Mouse (Mus musculus) bone marrow macrophage, adult 2 months (primary cell): ENCODE data around the gene Luc7l3. TPM values are rescaled to one million over a fixed set of nuclear protein-coding genes. Genes with fewer than 3 reads are reported as not detected.

Source experiments
- H3K27ac ChIP-seq: 2 replicates; pipeline ENCODE4 v1.5.1; 2012; ENCODE audit warnings: low read depth, low read length; ENCODE audit not compliant: insufficient read depth
- H3K4me1 ChIP-seq: 2 replicates; pipeline ENCODE4 v1.6.1; 2012; ENCODE audit warnings: low read length; ENCODE audit not compliant: control insufficient read depth, insufficient read depth
- H3K4me3 ChIP-seq: 2 replicates; pipeline ENCODE4 v1.5.1; 2012; ENCODE audit warnings: mild to moderate bottlenecking, low read length, moderate library complexity; ENCODE audit not compliant: insufficient read depth
- CTCF ChIP-seq: IDR thresholded peaks from 2 replicates; pipeline ENCODE4 v1.5.1; 2012; ENCODE audit warnings: low read depth, mild to moderate bottlenecking, low read length, moderate library complexity
- POLR2A ChIP-seq: IDR thresholded peaks from 2 replicates; pipeline ENCODE4 v1.6.1; 2012; ENCODE audit warnings: mild to moderate bottlenecking, low read depth, low read length, borderline replicate concordance
- polyA plus RNA-seq: library from polyadenylated mRNA; stranded (reverse); fragments of >200 nt; gene quantifications from 2 replicates; pipeline ENCODE4 v1.2.4, GENCODE M21; 2012; ENCODE audit not compliant: missing spikeins, insufficient read depth, insufficient read length

Luc7l3 gene
- polyA plus RNA-seq, 1 experiment = 146 TPM

DNA sequence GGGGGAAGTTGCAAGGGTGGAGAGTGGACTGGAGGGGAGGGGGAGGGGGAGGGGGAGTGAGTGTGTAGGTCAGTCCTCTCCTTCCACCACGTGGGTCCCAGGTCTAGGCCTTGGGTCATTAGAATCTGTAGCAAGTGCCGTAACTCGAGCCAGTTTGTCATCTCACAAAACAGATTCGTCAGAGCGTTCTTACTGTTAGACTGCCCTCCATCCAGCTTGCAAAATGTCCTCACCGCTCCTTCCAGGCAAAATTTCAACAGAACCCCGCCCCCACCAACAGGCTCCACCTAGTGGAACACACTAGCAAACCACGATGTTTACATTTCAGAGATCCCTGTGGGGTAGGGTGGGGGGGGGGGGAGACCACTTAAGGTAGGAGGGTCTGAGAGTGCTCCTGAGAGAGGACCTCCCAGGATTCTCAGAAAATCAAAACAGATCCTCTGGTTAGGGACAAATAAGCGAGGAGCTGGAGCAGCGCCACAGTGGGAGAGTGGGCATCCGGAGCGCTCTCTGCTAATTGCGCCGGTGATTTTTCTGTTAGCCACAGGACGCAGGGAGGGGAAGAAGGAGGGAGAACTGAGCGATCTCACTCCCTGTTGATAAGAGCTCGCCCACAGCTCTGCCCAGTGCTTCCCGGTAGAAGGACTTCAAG, 56.5 kb downstream of the Luc7l3 start:
- no peak for TF ChIP-seq POLR2A
- TF ChIP-seq CTCF = peak; percentile 54
- H3K4me1 ChIP-seq = peaks cover 10% of the 10 kb centered on the region
- no peak overlapping the region for H3K27ac ChIP-seq
- H3K4me3 ChIP-seq = peak overlapping the region; percentile 33

DNA sequence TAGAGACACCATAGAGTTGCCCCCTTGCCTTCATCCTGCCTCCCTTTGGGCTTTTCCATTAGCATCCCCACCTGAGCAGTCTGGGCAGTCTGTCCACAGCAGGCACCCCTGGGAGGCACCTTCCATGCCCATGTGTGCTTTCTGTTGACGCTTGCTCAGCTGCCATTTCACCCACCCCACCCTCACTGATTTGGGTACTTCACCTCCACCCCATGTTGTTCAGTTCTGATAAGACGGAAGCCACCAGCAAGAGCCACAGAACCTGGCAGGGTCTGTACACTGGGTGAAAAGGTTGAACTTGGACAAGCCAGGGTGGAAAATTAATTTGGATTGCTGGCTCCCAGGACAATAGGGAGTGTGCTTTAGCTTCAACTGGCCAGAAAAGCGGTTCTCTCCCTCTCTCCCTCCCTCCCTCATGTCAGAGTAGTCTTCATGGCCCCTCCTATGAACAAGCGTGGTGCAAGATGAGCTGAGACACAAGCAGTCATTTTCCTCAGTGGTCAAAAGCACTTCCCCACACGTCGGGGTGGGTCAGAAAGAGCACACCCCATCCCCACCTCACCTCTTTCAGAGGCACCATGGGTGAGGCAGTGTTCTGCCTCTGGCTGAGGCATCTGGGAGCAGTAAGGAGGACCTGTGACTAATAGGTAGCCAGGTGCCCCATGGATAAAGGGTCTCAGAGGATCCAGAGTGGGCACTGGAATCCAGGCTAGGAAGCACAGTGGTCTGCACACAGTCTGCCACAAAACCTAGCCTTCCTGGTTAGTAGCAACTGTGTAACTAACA, 60.0 kb downstream of the Luc7l3 start:
- TF ChIP-seq CTCF (no peak), POLR2A (no peak)
- Histone ChIP-seq H3K27ac (no peak overlapping the region), H3K4me1 (peaks cover 19% of the 10 kb centered on the region), H3K4me3 (no peak overlapping the region)

GRCm38 (mm10) chr11:94259814-94260213, 62.0 kb downstream of the Luc7l3 start:
- Histone ChIP-seq H3K4me1 (peaks cover 18% of the 10 kb centered on the region), H3K4me3 (no peak overlapping the region), H3K27ac (peak overlapping the region; percentile 59)
- TF ChIP-seq CTCF (no peak), POLR2A (no peak)

GRCm38 (mm10) chr11:94257987-94258386, 63.8 kb downstream of the Luc7l3 start:
- no peak overlapping the region for H3K4me3 ChIP-seq
- H3K27ac ChIP-seq = no peak overlapping the region
- TF ChIP-seq POLR2A (no peak), CTCF (no peak)
- peaks cover 23% of the 10 kb centered on the region for H3K4me1 ChIP-seq

DNA sequence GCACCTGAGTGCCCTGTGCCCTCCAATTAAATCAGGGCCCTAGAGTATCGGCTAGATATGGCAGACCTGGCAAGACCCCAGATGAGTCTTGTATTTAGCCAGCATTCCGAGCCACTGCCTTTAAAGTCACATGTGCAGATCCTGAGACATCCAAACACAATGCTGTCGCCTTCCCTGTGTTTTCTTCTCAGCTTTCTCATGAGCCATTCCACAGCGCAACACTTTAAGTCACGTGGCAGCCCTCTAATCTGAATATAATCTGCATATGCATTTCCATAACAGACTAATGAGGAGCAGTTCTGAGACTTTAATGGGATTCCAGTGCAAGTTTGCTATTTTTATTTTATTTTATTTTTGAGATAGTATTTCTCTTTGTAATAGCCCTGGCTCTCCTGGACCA, 66.1 kb downstream of the Luc7l3 start:
- TF ChIP-seq CTCF (no peak), POLR2A (no peak)
- Histone ChIP-seq H3K27ac (no peak overlapping the region), H3K4me3 (no peak overlapping the region), H3K4me1 (peaks cover 29% of the 10 kb centered on the region)

DNA sequence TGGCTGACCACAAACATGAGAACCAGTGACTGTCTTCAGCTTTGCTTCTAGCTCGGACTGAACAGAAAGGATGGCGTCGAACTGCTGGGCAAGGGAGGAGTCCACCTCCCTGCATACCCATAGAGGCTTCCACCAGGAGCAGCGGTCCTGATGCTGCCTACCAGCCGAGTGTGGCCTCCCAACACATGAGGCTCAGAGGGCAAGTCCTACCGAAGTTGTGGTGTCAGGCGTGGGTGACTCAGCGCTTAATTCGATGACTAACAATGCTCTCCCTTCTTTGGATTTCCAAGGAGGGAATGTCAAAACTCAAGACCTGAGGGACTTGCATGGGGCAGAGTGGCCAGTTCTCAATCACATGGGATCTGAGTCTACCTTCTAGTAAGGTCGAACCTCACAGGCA, 68.1 kb downstream of the Luc7l3 start:
- TF ChIP-seq CTCF (no peak), POLR2A (no peak)
- no peak overlapping the region for H3K4me3 ChIP-seq
- peaks cover 15% of the 10 kb centered on the region for H3K4me1 ChIP-seq
- H3K27ac ChIP-seq = no peak overlapping the region

- no peak overlapping the region for H3K4me3 ChIP-seq
- no peak overlapping the region for H3K27ac ChIP-seq
- TF ChIP-seq CTCF = no peak
- TF ChIP-seq POLR2A = no peak
- H3K4me1 ChIP-seq = peaks cover 15% of the 10 kb centered on the region
Observed at GRCm38 (mm10) chr11:94253156-94253555, 68.6 kb downstream of the Luc7l3 start.

DNA sequence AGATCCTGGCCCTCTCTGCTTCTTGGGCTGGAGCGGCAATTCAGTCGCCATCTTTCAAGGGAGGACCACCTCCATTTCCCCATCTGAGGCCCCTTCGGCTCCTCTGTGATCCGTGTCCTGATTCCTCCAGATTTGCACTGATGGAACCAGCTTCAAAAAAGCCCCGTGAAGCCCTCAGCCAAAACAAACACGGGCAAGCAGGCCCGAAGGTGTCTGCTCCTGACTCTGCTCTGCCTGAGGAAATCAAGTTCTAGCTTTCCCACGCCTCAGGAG, 75.1 kb downstream of the Luc7l3 start:
- Histone ChIP-seq H3K27ac (no peak overlapping the region), H3K4me3 (no peak overlapping the region), H3K4me1 (peaks cover 1% of the 10 kb centered on the region)
- no peak for TF ChIP-seq POLR2A
- TF ChIP-seq CTCF = no peak

DNA sequence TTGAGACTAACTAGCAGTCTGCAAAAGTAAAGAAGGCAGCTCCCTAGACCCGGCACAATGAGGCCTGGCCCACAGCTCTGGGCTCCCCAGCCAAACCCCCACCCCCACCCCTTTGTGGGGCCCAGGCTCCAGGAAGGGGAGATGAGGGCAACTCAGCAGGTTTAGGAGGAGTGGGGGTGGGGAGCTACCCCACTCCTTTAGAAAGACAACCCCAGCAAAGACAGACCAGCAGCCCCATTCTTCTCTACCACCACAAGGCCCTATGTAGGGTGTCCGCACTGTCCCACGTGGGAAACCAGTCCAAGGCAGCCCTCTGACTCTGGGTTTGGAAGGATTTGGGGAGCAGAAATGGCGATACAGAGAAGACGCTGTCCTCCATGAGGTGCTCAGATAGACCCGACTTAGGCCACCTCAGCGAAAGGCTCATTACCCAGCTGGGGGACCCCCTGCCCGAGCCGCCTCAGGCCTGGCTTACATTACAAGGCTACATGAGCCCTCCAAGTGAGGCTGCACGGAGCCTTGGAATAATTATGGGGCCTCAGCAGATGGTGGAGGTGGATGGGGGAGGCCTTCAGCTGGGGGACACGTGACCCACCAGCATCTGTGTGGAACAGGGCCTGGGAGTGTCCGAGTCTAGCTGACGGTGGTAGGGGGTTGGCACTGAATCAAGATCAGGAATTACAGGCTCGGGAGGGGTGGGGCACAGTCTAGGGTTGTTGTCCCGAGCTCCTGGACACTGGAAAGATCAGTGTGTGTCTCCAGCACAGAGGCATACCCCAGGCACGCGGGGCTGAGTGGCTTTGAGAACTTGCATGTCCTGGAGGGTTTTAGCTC, 75.6 kb downstream of the Luc7l3 start, which contains the start of gene Wfikkn2:
Gene Wfikkn2 (minus strand): TSS at position 51 of the 834 bp plus-strand sequence.
- Histone ChIP-seq H3K4me3 (no peak within 1 kb of the TSS), H3K27ac (no peak within 1 kb of the TSS), H3K4me1 (no peaks in the 10 kb centered on the region)
- TF ChIP-seq POLR2A = no peak
- TF ChIP-seq CTCF = no peak
